Mouse (Mus musculus) layer of hippocampus, postnatal 14 days (tissue): Measurements from ENCODE around the gene Tent4b. TPM values are rescaled to one million over a fixed set of nuclear protein-coding genes. Genes with fewer than 3 reads are reported as not detected.
"Not testable (repeated sequence)": the region's sequence is repeated elsewhere in the genome, so short reads cannot be mapped to it uniquely, and the experiment has no call there.

ENCODE experiments used
- DNase-seq, 2 experiments: peaks; one replicate each; pipeline ENCODE4 v3.0.0; 2021 to 2022; ENCODE audit warnings: low spot score in 2 of 2, mixed read lengths in 1 of 2
- long read RNA-seq, 2 experiments: library from polyadenylated mRNA; stranded (forward); transcript quantifications; one replicate each; pipeline ENCODE4 v2.0.0; 2021
- total RNA-seq, 2 experiments: library from RNA; stranded (reverse); gene quantifications; 2 replicates each; pipeline ENCODE4 v1.2.3; 2021

The Tent4b gene
- 10 to 100 TPM; 31.5 to 33.5 TPM for total RNA-seq
- long read RNA-seq, experiment 1, partial matches to known transcripts = 7 of 13 reads
- long read RNA-seq, experiment 1, other reads (novel, unspliced or antisense) = 6 of 13 reads
- long read RNA-seq, experiment 2, full-length matches to known transcripts = 1 of 16 reads
- long read RNA-seq, experiment 2, partial matches to known transcripts = 8 of 16 reads
- long read RNA-seq, experiment 2, other reads (novel, unspliced or antisense) = 7 of 16 reads

- peak; percentile 93 to 95 for DNase-seq
Observed at GRCm38 (mm10) chr8:88198945-88199571, at the start of gene Tent4b. Gene Tent4b, plus strand, starts transcription at chr8:88199213.

- no peak for DNase-seq
Observed at GRCm38 (mm10) chr8:88150910-88151371, 48.1 kb upstream of the Tent4b start.

DNA sequence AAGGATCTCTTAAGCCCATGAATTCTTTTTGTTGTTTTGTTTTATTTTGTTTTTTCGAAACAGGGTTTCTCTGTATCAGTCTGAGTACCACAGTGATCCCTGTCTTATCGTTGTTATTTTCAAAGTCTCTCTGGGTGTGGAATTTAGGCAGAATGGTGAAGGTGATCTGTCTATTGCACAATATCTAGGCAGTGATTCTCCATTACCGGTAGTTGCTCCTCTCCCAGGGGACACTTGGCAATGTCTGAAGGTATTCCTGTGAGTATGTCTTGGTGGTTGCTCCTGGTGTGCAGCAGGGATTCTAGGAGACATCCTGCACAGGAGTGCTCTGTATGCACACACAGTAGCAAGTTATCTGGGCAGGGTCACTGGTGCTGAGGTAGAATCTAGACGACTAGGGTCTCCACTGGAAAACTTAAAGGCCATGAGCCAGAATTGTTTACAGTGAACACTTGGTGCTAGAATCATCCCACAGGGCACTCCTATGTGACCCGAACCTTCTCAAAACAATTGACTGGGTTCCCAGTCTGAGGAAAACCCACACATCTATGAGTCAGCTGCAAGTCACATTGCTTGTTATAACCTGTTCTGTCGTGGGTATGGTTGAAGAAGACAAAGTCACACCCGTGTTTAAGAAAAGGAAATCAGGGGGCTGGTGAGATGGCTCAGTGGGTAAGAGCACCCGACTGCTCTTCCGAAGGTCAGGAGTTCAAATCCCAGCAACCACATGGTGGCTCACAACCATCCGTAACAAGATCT lies 38.6 kb upstream of the Tent4b start:
- no peak for DNase-seq

- DNase-seq = peak; percentile 35 to 39
Observed at GRCm38 (mm10) chr8:88161439-88161838, 37.6 kb upstream of the Tent4b start.

- no peak for DNase-seq
Observed at GRCm38 (mm10) chr8:88175264-88175663, 23.7 kb upstream of the Tent4b start.

DNA sequence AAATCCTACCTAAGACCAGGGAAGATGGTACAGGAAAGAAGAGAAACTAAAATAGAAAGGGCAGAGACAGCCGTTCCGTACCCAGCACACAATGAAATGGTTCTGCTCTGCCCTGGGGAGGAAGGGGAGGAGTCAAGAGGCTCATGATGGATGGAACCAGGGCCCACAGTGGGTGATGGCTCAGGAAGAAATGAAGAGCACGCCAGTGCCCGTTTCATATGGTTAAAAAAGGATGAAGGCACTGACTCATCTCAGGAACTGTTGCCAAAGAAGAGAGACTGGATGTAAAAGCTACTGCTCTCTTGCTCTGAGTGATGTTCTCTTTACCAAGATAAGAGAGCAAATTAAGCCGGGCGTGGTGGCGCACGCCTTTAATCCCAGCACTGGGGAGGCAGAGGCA lies 21.7 kb upstream of the Tent4b start:
- no peak for DNase-seq

DNA sequence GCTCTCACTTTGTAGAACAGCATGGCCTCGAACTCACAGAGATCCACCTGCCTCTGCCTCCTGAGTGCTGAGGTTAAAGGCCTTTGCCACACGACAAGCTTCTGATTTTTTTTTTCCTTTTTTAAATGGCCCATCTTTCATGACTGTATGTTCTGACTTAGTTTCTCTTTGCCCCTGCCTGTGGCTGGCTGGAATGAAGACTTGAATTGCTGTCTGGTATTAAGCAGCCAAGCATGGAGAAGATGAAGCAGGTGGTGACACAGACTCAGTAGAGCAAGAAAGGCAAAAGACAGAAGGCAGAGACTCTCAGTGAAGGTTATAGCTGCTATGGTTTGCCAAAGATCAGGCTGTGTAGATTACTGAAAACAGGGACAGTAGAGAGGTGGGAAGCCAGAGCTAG lies 15.9 kb upstream of the Tent4b start:
- no peak for DNase-seq

DNA sequence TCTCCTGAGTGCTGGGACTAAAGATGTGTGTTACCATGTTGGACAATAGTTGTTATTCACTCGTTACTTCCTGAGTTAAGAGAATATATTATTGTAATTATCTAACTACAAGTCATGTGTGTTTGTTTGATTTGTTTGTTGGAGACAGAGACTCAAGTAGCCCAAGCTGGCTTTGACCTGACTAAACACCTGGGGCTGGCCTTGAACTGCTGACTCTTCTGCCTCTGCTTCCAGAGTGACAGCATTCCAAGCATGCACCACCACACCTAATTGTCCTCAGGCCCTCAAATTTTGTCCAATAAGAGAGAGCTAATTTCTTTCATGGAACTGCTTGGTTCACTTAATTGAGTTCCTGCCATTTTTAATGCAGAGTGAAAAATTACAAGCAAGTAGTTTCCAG lies 14.1 kb upstream of the Tent4b start:
- no peak for DNase-seq

- no peak for DNase-seq
Observed at GRCm38 (mm10) chr8:88185716-88186115, 13.3 kb upstream of the Tent4b start.

GRCm38 (mm10) chr8:88197328-88197727 lies 1.7 kb upstream of the Tent4b start:
- no peak for DNase-seq

GRCm38 (mm10) chr8:88198551-88198944 lies 465 bp upstream of the Tent4b start:
- DNase-seq = peak in 1 of 2 experiments; percentile 71

DNA sequence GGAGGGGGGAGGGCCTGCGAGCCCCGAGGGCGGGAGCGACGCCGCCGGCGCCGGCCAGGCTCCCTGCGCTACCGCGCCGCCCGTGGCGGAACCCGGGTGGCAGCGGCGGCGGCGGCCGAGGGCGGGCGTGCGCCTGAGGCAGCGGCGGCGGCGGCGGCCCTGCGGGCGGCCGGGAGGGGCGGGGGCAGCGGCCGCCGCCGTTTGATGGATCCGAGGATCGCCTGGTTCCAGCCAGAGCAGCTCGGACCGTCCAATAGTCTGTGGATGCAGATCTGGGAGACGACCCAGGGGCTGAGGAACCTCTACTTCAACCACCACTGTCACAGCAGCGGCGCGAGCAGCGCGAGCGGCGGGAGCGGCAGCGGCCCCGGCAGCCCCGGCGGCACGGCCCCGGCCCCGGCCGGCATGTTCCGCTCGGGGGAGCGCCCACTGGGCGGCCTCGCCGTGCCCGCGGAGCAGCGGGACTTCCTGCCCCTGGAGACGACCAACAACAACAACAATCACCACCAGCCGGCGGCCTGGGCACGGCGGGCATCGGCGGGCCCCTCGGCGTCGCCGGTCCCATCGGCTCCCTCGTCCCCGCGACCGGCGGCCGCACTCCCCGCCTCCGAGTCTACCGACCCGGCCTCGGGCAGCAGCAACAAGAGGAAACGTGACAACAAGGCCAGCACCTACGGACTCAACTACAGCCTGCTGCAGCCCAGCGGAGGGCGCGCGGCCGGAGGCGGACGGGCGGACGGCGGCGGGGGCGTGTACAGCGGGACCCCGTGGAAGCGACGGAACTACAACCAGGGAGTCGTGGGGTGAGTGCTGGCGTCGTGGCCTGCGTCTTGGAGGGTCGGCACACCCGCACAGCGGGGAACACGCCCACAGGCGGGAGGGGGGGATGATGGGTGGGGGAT lies 938 bp downstream of the Tent4b start:
- DNase-seq = peak; percentile 13 to 42

DNA sequence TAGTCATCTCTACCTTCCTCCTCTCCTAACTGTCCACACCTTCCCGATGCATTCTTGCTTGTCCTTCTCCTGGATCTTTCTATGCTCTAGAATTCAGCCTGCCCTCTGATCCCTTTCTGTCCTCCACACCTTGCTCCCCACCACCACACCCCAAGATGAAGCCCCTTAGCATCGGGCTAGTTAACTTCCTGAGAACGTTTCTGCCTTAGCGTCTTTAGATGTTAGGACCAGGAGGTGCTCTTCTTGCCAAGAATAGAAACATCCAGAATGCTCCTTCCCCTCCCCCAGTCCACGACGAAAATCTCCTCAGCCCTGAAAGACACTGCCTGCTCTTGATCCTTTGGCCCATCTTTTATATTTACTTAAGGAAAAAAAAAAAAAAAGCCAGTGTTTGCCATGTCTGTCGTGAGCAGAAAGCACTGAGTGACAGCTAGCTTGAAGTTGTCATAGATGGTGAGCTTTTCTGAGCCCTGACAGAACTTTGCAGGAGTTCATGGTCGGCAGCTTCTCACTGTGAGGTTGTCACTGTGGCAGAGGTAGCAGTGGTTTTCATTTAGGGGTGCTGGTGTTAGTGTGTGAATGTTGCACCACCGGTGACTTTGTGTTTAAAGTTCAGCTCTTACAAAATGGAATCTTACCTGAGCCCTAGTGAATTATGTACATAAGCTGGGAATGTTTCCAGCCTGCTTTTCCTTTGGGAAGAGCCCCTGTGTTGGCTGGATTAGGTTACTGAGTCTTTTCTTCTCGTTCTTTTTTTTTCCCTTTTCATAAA lies 1.9 kb downstream of the Tent4b start:
- no peak for DNase-seq

- no peak for DNase-seq
Observed at GRCm38 (mm10) chr8:88201641-88202040, 2.6 kb downstream of the Tent4b start.

GRCm38 (mm10) chr8:88206016-88206415 lies 7.0 kb downstream of the Tent4b start:
- DNase-seq = no peak

GRCm38 (mm10) chr8:88207121-88207821 lies 8.3 kb downstream of the Tent4b start:
- no peak for DNase-seq

DNA sequence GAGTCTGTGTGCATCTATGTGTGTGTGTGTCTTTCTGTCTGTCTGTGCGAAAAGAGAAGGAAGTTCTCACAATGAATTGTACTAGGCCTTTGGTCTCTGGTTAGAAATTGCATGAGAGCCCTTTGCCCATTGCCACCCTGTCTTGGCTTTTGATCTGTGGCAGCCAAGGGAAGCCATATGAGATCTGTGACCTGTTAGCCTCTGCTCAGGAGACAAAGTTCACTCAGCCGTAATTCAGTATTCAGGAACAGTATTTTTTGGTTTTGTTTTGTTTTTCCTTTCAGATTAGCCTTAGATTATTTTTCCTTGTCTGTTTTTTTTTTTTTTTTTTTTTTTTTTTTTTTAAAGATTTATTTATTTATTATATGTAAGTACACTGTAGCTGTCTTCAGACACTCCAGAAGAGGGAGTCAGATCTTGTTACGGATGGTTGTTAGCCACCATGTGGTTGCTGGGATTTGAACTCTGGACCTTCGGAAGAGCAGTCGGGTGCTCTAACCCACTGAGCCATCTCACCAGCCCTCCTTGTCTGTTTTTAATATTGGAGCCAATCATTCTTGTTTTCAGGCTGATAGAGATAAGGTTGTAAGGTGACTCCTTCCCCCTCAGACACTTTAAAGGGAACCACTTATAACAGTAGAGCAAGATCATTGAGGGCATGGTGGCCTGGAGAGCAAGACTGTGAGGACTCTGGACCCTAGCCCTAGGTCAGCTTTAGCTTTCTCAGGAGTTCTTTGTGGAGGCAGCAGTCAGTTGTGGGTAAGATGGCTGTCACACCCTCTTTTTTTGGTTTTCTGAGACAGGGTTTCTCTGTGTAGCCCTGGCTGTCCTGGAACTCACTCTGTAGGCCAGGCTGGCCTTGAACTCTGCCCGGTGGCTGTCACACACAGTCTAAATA lies 11.2 kb downstream of the Tent4b start:
- DNase-seq = not testable (repeated sequence)

GRCm38 (mm10) chr8:88221353-88221752 lies 22.3 kb downstream of the Tent4b start:
- no peak for DNase-seq

- no peak for DNase-seq
Observed at GRCm38 (mm10) chr8:88225358-88225757, 26.3 kb downstream of the Tent4b start.
